Mouse (Mus musculus) bone marrow macrophage, adult 2 months (primary cell): Measurements from ENCODE around the gene Pde4a.

Experiments
- CTCF ChIP-seq: IDR thresholded peaks from 2 replicates; pipeline ENCODE4 v1.5.1; 2012; ENCODE audit warnings: low read depth, mild to moderate bottlenecking, low read length, moderate library complexity
- POLR2A ChIP-seq: IDR thresholded peaks from 2 replicates; pipeline ENCODE4 v1.6.1; 2012; ENCODE audit warnings: mild to moderate bottlenecking, low read depth, low read length, borderline replicate concordance

- TF ChIP-seq POLR2A, result no peak
- TF ChIP-seq CTCF, result no peak
These were observed 17.1 kb upstream of the Pde4a start for GRCm38 (mm10) chr9:21148427-21148826.
